Mouse (Mus musculus) limb, embryonic 13.5 days (tissue): ENCODE results near the gene Cldn34c1. TPM values are rescaled to one million over a fixed set of nuclear protein-coding genes. Genes with fewer than 3 reads are reported as not detected.
A peak's percentile ranks its signal among the peaks of the same experiment; 100 is the strongest.
"Not testable (repeated sequence)": the region's sequence is repeated elsewhere in the genome, so short reads cannot be mapped to it uniquely, and the experiment has no call there.

ENCODE experiments used
- ATAC-seq: fragments of 200-750 bp; cut with Nextera tagmentation; 2 replicates; pipeline ENCODE4 v1.8.0; 2017; ENCODE audit warnings: low read depth, moderate number of reproducible peaks, moderate TSS enrichment; ENCODE audit not compliant: low FRiP score
- H3K27ac ChIP-seq: fragments of 300-500 bp; sonication (generic); 2 replicates; pipeline ENCODE4 v1.5.1; 2015; ENCODE audit warnings: inconsistent platforms, mild to moderate bottlenecking, moderate library complexity
- H3K27me3 ChIP-seq: fragments of 300-500 bp; sonication (generic); 2 replicates; pipeline ENCODE4 v1.6.1; 2015; ENCODE audit warnings: mild to moderate bottlenecking, inconsistent platforms
- H3K36me3 ChIP-seq: fragments of 300-500 bp; sonication (generic); 2 replicates; pipeline ENCODE4 v1.6.1; 2015; ENCODE audit warnings: inconsistent platforms, mild to moderate bottlenecking, moderate library complexity
- H3K4me1 ChIP-seq: fragments of 300-500 bp; sonication (generic); 2 replicates; pipeline ENCODE4 v1.6.1; 2015; ENCODE audit warnings: inconsistent platforms
- H3K4me2 ChIP-seq: fragments of 300-500 bp; sonication (generic); replicated peaks from 2 replicates; pipeline ENCODE4 v1.6.1; 2015; ENCODE audit warnings: inconsistent platforms, mild to moderate bottlenecking, moderate library complexity
- H3K4me3 ChIP-seq: fragments of 300-500 bp; sonication (generic); 2 replicates; pipeline ENCODE4 v1.5.1; 2015; ENCODE audit warnings: moderate library complexity, mild to moderate bottlenecking, inconsistent platforms
- H3K9ac ChIP-seq: fragments of 300-500 bp; sonication (generic); 2 replicates; pipeline ENCODE4 v1.6.1; 2015; ENCODE audit warnings: mild to moderate bottlenecking, inconsistent platforms
- H3K9me3 ChIP-seq: fragments of 300-500 bp; sonication (generic); 2 replicates; pipeline ENCODE4 v1.6.1; 2016; ENCODE audit warnings: inconsistent platforms
- WGBS: fragments of 180-500 bp; shearing (Covaris S2); methylation state at CpG from one replicate; pipeline ENCODE4 v1.1.7; 2015; 5-methylcytosine and 5-hydroxymethylcytosine counted together
- polyA plus RNA-seq: library from polyadenylated mRNA; unstranded; fragments of >200 nt; fragmentation: Nextera tagmentation; extraction: Ambion mirVana; gene quantifications from 2 replicates; pipeline ENCODE4 v1.2.1, GENCODE M21; 2015

Cldn34c1 gene
- 19.4 and 22.5 TPM in 2 replicates for polyA plus RNA-seq

- Histone ChIP-seq H3K4me3 (peak within 1 kb of the TSS; percentile 55), H3K4me1 (no peaks in the 10 kb centered on the region), H3K36me3 (no peaks in the 10 kb centered on the region), H3K27ac (peak within 1 kb of the TSS; percentile 90), H3K9ac (peak within 1 kb of the TSS; percentile 71), H3K27me3 (no peaks in the 10 kb centered on the region), H3K9me3 (no peaks in the 10 kb centered on the region), H3K4me2 (peak within 1 kb of the TSS; percentile 57)
- peak; percentile 99 for ATAC-seq
- 6% methylated on average over 56 of the region's 66 CpGs for WGBS
Measured at GRCm38 (mm10) chrX:123103291-123104260, at the start of gene Cldn34c1. Cldn34c1 (plus strand) TSS chrX:123103495.

- H3K36me3 ChIP-seq = no peaks in the 10 kb centered on the region
- H3K9ac ChIP-seq = no peak overlapping the region
- ATAC-seq = no peak
- H3K4me3 ChIP-seq = no peak overlapping the region
- H3K27ac ChIP-seq = no peak overlapping the region
- no peaks in the 10 kb centered on the region for H3K27me3 ChIP-seq
- no peak overlapping the region for H3K4me2 ChIP-seq
- WGBS = 87% methylated on average over 3 of the region's 3 CpGs
- H3K9me3 ChIP-seq = no peaks in the 10 kb centered on the region
- H3K4me1 ChIP-seq = no peaks in the 10 kb centered on the region
Measured at GRCm38 (mm10) chrX:123087441-123087840, 15.9 kb upstream of the Cldn34c1 start.

GRCm38 (mm10) chrX:123102806-123103205, 489 bp upstream of the Cldn34c1 start:
- H3K36me3 ChIP-seq, H3K27me3 ChIP-seq, ATAC-seq, H3K4me1 ChIP-seq, H3K9me3 ChIP-seq: not testable (repeated sequence)
- 22% methylated on average over 5 of the region's 5 CpGs for WGBS
- H3K9ac ChIP-seq = peak overlapping the region; percentile 71
- H3K27ac ChIP-seq = peak overlapping the region; percentile 90
- H3K4me2 ChIP-seq = peak overlapping the region; percentile 57
- peak overlapping the region; percentile 55 for H3K4me3 ChIP-seq

GRCm38 (mm10) chrX:123104692-123105091, 1.4 kb downstream of the Cldn34c1 start:
- H3K4me1 ChIP-seq, ATAC-seq, H3K27ac ChIP-seq, H3K9me3 ChIP-seq, H3K27me3 ChIP-seq, H3K36me3 ChIP-seq: not testable (repeated sequence)
- Histone ChIP-seq H3K4me3 (peak overlapping the region; percentile 55), H3K4me2 (peak overlapping the region; percentile 57), H3K9ac (peak overlapping the region; percentile 71)
- WGBS = 9% methylated on average over 7 of the region's 7 CpGs

GRCm38 (mm10) chrX:123222381-123222780, 119.1 kb downstream of the Cldn34c1 start, which contains the start of gene Srsx:
Srsx (minus strand) TSS chrX:123222481.
- H3K9ac ChIP-seq, H3K27ac ChIP-seq, H3K27me3 ChIP-seq, H3K4me1 ChIP-seq, H3K4me3 ChIP-seq, H3K36me3 ChIP-seq, ATAC-seq, H3K9me3 ChIP-seq, H3K4me2 ChIP-seq: not testable (repeated sequence)
- WGBS = 50% methylated on average over 1 of the region's 1 CpGs

Other genes with a start within 250 kb of the Cldn34c1 start
- gene Gm17521, start 73.8 kb upstream of the Cldn34c1 start, polyA plus RNA-seq = not detected in 2 replicates
- gene Srsx, start 119.0 kb downstream of the Cldn34c1 start, polyA plus RNA-seq = not detected in 2 replicates
- gene Gm17577, start 143.4 kb downstream of the Cldn34c1 start, polyA plus RNA-seq = not detected in 2 replicates